Mouse (Mus musculus): Measurements from ENCODE around the gene Sspo.

GRCm38 (mm10) chr6:48548314-48548713 is 100.3 kb downstream of the Sspo start:
- TF ChIP-seq EP300 (optimal IDR thresholded peaks at IDR 0.05) (no peak), CTCF (IDR thresholded peaks at IDR 0.05; ENCODE audit: low read depth) (no peak)

Measured in stomach, postnatal 0 days (tissue).